Mouse (Mus musculus) regulatory T cell (primary cell): ENCODE measurements around the gene Pcyt1b.

Experiments
- in situ Hi-C: fragments of 300-600 bp; cut with MboI, MseI; formaldehyde crosslinking; loops from one replicate; pipeline ENCODE4 v1.15.1; 2025; ENCODE audit warnings: high pct_unique_total_duplicates

Gene Pcyt1b

GRCm38 (mm10) chrX:93732407-93732806, 77.7 kb downstream of the Pcyt1b start:
- in situ Hi-C loops = no loop called here

GRCm38 (mm10) chrX:93732975-93733748, 78.5 kb downstream of the Pcyt1b start:
- in situ Hi-C loops = no loop called here

GRCm38 (mm10) chrX:93749165-93749564, 94.5 kb downstream of the Pcyt1b start:
- in situ Hi-C loops = no loop called here

GRCm38 (mm10) chrX:93750566-93750965, 95.9 kb downstream of the Pcyt1b start:
- in situ Hi-C loops = no loop called here

- in situ Hi-C loops = no loop called here
Measured at GRCm38 (mm10) chrX:93755210-93755842, 100.7 kb downstream of the Pcyt1b start.

GRCm38 (mm10) chrX:93756867-93757455, 102.3 kb downstream of the Pcyt1b start:
- in situ Hi-C loops = no loop called here

- in situ Hi-C loops = no loop called here
Measured at GRCm38 (mm10) chrX:93760770-93761169, 106.1 kb downstream of the Pcyt1b start.

- in situ Hi-C loops = no loop called here
Measured at GRCm38 (mm10) chrX:93789562-93789961, 134.9 kb downstream of the Pcyt1b start.

- in situ Hi-C loops = no loop called here
Measured at GRCm38 (mm10) chrX:93793168-93793567, 138.5 kb downstream of the Pcyt1b start.
